In the genomic region with DNA sequence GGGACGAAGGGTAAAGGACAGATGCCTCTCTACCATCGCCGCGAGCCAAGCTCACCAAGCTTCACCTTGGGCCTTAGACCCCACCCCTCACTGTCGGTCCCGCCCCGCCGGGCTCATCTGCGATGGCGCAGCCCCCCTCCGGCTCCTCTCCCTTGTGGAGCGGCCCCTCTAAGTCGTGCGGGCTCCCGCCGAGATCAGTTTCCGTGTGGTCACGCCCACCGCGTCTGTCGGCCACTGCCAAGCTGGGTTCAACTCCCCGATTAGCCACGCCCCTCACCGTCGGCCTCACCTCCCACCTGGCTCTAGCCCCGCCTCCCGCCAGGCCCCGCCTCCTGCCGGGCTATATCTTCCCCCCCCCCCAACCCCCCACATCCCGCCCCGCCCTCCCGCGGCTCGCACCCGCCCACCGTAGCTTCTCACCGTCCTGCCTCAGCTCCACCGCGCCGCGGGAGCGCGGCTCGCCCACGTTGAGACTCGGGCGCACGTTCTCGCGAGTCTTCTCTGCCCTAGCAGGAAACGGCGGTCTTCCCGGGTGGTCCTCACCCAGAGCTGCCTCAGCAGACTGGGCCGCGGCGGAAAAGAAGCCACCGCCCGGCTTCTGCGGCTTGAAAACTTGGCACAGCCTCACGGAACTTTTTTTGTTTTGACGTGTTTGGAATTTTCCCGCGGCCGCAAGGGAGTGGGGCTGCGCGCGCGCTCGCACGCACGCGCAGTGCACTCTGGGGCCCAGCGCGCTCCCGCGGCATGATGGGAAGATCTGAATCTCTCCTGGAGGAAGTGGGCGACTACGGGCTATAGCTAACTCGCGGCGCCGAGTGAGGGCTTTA, we compare ENCODE assay signal across 8 mouse cellular contexts.
DNase-seq lines count a peak whose midpoint lies in the region; ATAC-seq lines count a peak whose summit lies in the region.

No protein-coding gene starts in this region.

- H3K9ac ChIP-seq in hindbrain, embryonic 15.5 days: peak overlapping the region; percentile 56

- no peaks in the 10 kb centered on the region for H3K27me3 ChIP-seq in hindbrain, embryonic 15.5 days

- peak overlapping the region; percentile 71 for H3K4me3 ChIP-seq in hindbrain, embryonic 15.5 days

- peak; percentile 94 for DNase-seq in T-cell, adult 2 months (ENCODE audit: low spot score)
- DNase-seq in cerebellum, postnatal 36 days: peak; percentile 90 to 92
- DNase-seq in frontal cortex, postnatal 36 days (ENCODE audit: low spot score in 2 of 2): peak; percentile 91 to 92
- peak; percentile 83 for DNase-seq in left cerebral cortex, adult 11 months (ENCODE audit: low spot score)
- DNase-seq in lung, postnatal 4 days: peak; percentile 96
- DNase-seq in retina, postnatal 7 days (ENCODE audit: low read depth, low spot score): peak; percentile 92
- DNase-seq in urinary bladder, adult 2 months (ENCODE audit: low spot score): peak; percentile 82

- no peaks in the 10 kb centered on the region for H3K36me3 ChIP-seq in hindbrain, embryonic 15.5 days

- peak; percentile 96 for ATAC-seq in hindbrain, embryonic 15.5 days (ENCODE audit: low FRiP score, low read depth)

- under 1% methylated on average over 59 of the region's 82 CpGs for WGBS in hindbrain, embryonic 15.5 days

- no peaks in the 10 kb centered on the region for H3K9me3 ChIP-seq in hindbrain, embryonic 15.5 days

- peaks cover 12% of the 10 kb centered on the region for H3K4me1 ChIP-seq in hindbrain, embryonic 15.5 days (replicated peaks)

- H3K4me2 ChIP-seq in hindbrain, embryonic 15.5 days: peak overlapping the region; percentile 60

- peak overlapping the region; percentile 97 for H3K27ac ChIP-seq in hindbrain, embryonic 15.5 days (replicated peaks)

Comparison
In these comparisons a context has a peak if more than half of its experiments do, and no peak if none do; other contexts are left out.
1. Peak in every context shown above with its lines: DNase-seq, ATAC-seq, H3K4me3 ChIP-seq and H3K27ac ChIP-seq.